Mouse (Mus musculus) retina, postnatal 7 days (tissue): Measurements from ENCODE around the gene Saxo2.

Experiments
- DNase-seq: peaks from one replicate; pipeline ENCODE4 v3.0.0-alpha.2; 2012; ENCODE audit warnings: low read depth, low spot score

Gene Saxo2

DNA sequence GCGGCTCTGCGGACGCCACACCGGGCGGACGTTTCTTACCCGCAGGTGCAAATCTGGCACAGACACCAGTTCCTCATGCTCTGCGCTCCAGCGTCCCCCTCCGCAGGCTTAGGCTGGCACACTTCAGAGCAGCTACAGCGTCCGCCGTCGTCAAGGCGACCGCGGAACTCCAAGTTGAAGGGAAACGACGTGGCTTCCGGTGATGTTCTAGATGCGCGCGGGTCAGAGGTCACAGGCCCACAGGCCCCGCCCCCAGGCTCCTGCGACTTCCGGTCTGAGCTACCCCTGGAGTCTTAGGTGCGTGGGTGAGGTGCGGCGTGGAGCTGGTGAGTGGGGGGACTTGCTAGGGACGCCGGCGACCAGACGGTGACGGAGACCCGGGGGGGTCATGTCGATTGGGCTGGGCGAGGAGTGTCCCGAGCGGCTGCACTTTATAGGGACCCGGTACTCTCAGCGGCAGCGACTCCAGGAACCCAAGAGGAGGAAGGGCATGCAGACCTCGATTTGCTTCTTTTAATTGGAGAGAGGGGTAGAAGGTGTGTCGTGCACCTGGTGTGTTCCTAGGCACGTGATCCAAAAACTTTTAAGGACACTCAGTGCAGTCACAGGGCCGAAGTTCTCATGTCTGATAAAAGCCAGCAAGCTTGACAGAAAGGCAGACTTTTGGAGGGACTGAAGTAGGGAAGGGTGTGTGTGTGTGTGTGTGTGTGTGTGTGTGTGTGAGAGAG, at the start of gene Saxo2, which contains the start of gene Efl1:
TSS of gene Saxo2 (minus strand) at position 176 of the 728 bp plus-strand sequence.
TSS of gene Efl1 (plus strand) at position 262 of the 728 bp plus-strand sequence.
- DNase-seq, result peak; percentile 88

DNA sequence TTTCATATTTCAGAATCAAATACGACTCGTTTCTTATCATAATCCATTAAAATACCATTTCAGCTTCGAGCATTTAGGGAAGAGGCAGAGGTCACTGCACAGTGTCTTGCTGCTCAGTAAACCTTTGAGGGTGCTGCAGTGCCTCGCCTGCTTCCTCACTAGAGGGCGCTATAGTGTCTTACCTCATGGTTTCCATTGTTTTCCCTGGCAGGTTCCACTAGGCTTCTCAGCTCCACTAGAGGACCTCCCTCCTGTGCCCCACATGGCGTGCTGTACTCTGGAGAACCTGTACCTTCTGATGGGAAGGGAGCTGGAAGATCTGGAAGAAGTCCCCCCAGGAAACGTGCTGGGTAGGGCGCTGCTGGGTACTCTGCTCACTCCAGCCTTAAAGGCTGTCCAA, 49.3 kb upstream of the Saxo2 start:
- DNase-seq, result no peak

DNA sequence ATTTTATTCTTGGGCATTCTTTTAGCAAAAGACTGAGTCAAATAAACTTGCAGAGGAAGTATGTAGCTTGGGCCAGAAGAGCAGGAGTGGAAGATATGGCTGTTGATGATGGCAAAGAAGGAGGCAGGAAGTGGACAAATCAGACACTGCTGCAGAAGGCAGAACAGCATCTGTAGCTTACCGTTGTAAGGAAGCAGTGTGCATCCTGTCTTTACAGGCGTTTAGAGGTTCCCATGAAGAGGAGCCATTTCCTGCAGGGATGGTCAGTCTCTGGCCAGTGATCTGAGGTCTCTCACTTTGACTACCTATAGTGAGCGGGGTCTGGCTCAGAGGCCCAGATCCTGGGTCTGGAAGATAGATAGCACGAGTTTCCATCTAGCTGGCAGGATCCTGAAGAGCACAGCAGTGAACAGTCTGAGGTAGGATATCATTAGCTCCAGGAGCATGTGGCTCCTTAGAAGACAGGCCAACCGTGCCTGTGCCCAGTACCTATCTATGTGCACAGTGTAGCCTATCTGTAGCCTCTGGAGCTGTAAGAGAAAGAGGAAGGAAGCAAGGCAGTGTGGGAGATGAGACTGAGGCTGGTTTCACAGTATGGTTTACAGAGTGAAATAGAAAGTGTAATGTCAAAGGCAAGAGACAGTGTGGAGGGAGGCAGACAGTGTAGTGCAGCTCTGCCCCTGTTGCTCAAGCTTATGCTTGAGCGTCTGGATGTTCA, 42.9 kb upstream of the Saxo2 start:
- DNase-seq, result no peak

DNA sequence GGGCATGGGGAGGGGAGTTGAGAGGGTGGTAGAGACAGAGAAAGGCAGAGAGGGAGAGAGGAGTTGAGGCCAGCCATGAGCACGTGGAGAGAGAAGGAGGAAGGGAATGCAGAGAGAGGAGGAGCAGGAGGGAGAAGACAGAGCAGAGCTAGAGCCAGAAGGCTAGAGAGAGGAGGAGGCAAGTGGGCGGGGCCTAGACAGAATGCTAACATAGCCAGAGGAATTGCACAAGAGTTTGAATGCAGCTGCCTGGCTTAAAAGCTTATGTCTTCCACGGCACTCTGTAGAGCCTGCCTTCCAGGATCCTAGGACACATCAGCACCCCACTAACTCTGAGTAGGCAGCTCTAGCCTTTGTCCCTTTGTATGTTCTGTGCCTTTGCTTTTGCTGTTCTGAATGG, 40.4 kb upstream of the Saxo2 start:
- no peak for DNase-seq

DNA sequence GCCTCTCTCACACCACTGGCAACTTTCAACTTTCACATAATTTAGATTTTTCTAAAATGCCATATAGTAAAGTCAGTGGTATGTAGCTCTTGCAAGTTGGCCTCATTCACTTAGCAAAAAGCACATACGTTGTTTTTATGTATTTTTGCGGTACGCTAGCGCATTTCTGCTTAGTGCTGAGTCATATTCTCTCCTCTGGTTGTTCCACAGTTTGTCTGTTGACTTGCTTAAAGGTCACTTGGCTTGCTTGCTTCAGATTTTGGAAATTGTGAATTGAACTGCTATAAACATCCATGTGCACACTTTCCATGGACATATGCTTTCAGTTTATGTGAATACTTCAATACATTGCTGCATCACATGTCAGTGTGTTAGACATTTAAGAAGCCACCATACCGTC, 31.6 kb upstream of the Saxo2 start:
- no peak for DNase-seq

DNA sequence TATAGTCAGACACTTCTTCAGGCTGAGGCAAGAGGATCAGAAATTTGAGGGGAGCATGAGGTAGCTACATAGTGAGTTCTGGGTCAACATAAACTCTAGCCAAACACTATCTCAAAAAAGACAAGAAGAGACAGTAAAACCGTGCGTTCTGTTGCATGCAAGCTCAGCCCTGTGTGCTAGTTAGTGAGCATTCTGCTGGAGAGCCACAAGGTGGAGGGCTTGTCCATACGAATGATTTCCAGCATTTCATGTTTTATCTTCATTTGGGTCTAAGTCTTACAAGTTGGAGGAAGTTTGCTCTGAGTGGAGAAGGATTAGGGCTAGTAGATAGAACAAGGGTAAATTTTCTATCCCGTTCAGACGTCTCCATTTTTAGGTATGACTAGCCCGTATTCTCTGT, 28.5 kb upstream of the Saxo2 start:
- no peak for DNase-seq

DNA sequence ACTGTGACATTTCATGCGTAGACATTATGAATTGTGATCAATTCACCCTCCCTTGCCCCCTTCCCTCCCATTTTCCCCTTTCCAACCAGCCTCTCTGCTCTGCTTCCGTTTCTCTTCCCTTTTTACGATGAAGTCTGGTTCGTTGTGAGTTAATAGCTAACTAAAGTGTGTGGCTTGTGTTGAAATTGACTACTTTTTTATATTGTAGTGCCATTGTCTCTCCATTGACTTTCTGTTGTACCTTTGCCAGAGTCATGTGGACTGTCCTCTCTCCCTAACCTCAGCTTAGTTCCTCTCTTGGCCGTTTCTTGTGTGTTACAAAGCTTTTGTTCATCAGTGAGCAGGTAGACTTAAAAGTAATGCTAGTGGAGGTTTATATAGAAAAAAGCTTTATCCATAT, 27.7 kb upstream of the Saxo2 start:
- DNase-seq, result no peak

DNA sequence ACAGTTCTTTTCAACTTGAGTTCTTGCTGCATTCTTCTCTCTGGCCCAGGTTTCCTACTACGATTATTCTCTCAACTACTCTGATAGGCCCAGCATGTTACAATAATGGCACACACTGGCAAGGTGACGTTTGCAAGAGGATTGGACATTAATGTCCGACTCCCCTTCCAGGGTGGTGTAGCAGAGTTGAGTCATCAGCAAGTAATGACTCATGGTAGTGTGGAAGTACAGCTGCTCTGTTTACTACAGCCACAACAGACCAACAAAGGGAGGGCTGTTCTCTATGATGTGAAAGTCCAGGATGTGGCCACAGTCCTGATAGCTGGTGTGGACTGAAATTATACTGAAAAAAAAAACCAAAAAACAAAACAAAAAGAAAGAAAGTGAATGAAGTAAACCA, 16.3 kb upstream of the Saxo2 start:
- no peak for DNase-seq

DNA sequence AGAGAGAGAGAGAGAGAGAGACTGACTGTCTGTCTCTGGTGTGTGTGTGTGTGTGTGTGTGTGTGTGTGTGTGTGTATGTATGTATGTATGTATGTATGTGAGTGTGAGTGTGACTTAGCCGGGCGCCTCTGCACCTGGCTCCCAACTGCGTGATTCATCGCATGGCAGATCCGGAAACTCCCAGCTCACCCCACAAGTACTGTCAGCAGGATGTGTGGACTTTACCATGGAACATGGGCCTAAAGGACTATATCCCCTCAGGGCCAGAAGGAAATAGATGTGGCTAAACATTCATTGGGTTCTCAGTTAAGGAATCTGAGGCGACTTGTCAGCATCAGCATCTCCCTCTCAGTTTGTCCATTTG, 735 bp upstream of the Saxo2 start:
- DNase-seq, result no peak

DNA sequence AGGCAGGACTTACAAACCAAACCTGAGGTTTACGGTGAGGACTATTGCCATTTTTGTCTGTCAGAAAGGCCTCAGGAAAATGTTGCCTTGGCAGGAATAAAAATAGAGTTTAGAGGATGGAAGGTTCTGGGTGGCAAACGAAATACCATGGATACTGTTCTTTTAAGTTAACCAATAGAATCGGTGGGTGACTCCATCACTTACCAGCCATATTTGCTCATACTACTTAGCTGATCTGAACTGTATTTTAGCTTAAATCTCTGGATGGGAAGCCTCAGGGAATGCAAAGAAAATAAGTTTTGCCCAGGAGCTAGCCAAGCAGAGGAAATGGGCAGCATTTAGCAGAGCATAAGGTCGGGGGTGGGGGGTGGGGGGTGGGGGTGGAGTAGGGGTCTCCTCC, 419 bp downstream of the Saxo2 start:
- no peak for DNase-seq

DNA sequence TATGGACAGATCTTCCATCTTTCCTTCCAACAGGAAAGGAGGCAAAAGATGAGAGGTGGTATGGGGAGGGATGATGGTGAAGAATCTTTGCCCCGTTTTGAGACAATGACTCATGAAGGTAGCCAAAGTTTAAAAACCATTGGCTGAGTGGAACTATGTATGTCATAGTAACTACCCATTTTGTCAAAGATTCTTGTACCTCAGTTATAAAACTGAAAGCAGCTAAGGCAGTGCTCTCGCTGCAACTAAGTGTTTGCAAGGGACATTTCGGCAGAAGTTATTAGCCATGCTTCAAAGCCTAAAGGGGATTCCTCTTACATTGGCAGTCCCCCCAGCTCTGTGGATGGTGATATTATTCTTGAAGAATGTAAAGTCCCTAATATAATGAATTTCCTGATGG, 1.1 kb downstream of the Saxo2 start:
- DNase-seq, result no peak

DNA sequence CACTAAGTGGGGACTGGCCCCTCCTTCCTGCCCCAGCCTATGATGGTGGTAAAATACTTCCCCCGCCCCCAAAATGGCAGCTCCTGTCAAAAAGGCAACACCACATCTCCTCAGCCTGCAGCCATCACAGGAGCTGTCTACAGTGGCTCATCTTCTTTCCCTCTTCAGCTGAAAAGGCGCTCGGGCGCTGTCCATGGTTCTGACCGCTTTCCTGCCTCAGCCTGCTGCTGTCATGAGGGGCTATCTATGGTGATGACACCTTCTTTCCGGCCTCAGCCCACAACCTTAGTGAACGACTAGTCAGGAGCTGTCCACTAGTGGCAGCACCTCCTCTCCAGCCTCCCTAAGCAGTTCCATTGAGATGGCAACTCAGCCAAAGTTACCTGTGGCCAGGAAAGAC, 23.0 kb downstream of the Saxo2 start:
- no peak for DNase-seq

DNA sequence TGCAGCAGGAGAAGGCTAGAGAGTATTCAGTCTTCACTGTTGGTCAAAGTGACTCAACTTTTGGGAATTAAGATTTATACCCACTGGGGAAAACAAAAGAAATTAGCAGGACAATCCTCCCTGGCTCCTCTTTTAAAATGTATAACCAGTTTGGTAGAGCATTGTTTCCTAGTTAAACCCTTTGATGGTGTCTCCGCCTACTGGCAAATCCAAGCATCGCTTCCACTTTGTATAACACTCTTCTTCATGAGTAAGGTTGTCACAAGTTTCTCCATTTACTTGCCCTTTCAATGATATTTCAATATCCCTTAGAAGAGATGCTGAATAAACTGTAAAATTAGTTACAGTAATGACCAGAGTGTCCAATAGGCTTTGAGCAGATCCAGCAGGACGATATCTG, 38.7 kb downstream of the Saxo2 start:
- DNase-seq, result no peak

DNA sequence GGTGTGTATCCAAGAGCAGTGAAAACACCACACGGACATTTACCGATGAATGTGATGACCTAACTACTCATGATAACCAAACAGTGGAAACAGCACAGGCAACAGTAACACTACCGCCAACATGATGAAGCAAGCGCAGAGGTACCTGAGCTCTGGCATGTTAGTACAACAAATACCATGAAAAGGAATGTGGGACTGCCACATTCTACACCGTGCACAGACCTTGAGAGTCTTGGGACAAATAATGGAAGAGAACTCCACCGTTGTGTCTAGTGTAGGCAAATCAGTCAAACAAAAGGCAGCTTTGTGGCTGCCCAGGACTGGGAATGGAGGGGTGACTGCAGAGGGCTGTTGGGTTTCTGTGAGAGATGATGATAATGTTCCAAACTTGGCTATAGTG, 42.9 kb downstream of the Saxo2 start:
- no peak for DNase-seq

DNA sequence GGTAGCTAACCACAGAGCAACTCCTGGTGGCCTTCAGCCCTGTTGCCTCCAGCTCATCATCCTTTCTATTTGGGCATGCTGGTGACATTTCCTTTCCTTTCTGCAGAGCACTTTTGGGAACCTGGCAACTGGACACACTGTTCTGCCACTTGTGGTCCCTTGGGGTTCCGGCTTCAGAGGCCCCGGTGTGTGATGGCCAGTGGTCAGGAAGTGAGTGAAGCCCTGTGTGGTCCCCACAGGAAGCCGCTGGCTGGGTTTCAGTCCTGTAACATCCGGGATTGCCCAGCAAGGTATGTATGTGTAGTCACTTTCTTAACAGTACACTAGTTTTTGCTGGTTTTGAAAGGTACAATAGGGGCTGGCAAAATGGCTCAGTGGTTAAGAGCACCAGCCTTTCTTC, 46.3 kb downstream of the Saxo2 start:
- DNase-seq, result no peak

DNA sequence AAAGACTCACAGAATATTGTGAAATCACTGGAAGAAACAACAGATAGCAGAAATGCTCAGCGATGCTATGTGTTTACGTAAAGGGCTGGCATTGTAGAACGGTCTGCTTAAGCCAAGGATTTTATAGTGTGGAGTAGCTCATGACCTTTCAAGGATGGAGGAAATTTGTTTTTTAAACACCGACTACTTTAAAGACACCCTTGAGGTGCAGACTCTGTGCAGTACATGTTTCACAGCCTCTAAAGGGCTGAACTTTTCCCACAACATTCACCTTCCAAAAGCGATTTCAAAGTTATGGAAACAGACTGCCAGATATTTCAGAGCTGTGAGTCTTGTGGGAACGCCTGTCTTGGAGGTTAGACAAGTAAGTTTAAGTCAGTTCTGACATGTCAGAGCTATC, 57.4 kb downstream of the Saxo2 start:
- no peak for DNase-seq
